Mouse (Mus musculus): ENCODE results near the gene Tas1r2. TPM values are rescaled to one million over a fixed set of nuclear protein-coding genes. Genes with fewer than 3 reads are reported as not detected.

Gene Tas1r2
- polyA plus RNA-seq, 1 experiment from 2014 or later = not detected

DNA sequence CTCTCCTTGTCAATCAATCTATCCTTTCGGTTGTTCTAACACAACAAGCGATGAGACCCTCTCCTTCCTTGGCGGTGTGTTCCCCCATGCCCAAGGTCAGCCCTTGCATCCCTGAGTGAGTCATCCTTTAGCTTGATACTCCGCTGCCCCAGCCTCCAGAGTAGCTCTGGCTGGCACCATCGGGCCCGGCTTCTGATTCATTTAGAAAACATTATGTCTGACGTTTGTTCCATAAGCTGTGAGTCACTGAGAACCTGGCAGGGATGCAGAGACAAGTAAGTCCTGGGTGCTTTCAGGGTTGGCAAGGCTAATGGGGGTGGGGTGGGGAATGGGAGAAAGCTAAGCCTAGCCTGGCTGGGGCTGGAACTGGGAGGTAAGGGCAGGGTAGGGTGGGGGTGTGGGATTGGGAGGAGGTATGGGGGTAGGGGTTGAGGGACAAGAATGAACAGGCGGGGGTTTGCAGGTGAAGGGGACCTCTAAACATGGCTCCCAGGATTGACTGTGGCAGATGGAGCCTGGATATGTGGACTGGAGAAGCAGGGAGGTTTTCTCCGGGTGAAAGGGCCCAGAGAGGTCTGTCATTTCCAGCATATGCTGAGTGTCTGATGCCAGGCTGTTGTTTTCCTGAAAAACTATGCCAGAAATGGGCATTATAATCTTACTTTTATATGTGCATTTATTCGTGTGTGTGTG lies 63.3 kb downstream of the Tas1r2 start:
- no peak overlapping the region for H3K4me3 ChIP-seq (ENCODE audit: low read length)

GRCm38 (mm10) chr4:139718978-139719377 lies 65.6 kb downstream of the Tas1r2 start:
- no peak overlapping the region for H3K9ac ChIP-seq (replicated peaks; ENCODE audit: low read length)
- H3K36me3 ChIP-seq (ENCODE audit: insufficient read depth, low read length) = no peaks in the 10 kb centered on the region
- ATAC-seq (ENCODE audit: low FRiP score, low TSS enrichment) = no peak
- H3K4me2 ChIP-seq (replicated peaks; ENCODE audit: low read depth, low read length) = no peak overlapping the region
- H3K9me3 ChIP-seq (ENCODE audit: low read length) = no peaks in the 10 kb centered on the region
- H3K4me3 ChIP-seq (ENCODE audit: low read length) = no peak overlapping the region
- no peaks in the 10 kb centered on the region for H3K27me3 ChIP-seq (ENCODE audit: insufficient read depth, low read length)
- H3K4me1 ChIP-seq (ENCODE audit: insufficient read depth, low read length) = no peaks in the 10 kb centered on the region
- no peak overlapping the region for H3K27ac ChIP-seq (ENCODE audit: low read length)
- WGBS = 71% methylated on average over 5 of the region's 5 CpGs

More for the DNA sequence above, 63.3 kb downstream of the Tas1r2 start:
- WGBS = 78% methylated on average over 10 of the region's 10 CpGs
- Histone ChIP-seq H3K4me2 (replicated peaks; ENCODE audit: low read depth, low read length) (no peak overlapping the region), H3K27me3 (ENCODE audit: insufficient read depth, low read length) (no peaks in the 10 kb centered on the region), H3K36me3 (ENCODE audit: insufficient read depth, low read length) (no peaks in the 10 kb centered on the region), H3K4me1 (ENCODE audit: insufficient read depth, low read length) (no peaks in the 10 kb centered on the region), H3K9ac (replicated peaks; ENCODE audit: low read length) (no peak overlapping the region), H3K27ac (ENCODE audit: low read length) (no peak overlapping the region), H3K9me3 (ENCODE audit: low read length) (no peaks in the 10 kb centered on the region)
- ATAC-seq (ENCODE audit: low FRiP score, low TSS enrichment) = no peak

Small RNA genes within 50 kb of the gene (microRNA-seq; reads per million reads assigned to microRNA genes)
- not detected for gene Mir7020

Other genes starting within 250 kb of the Tas1r2 start
- 3.2 and 3.7 TPM in 2 replicates for gene Iffo2, start 123.0 kb upstream of the Tas1r2 start, polyA plus RNA-seq (2015; fragmentation: Nextera tagmentation; extraction: Ambion mirVana)
- not detected in 2 replicates for gene Gm21969, start 50.4 kb upstream of the Tas1r2 start, polyA plus RNA-seq (2015; fragmentation: Nextera tagmentation; extraction: Ambion mirVana)
- 133 and 149 TPM in 2 replicates for gene Aldh4a1, start 30.7 kb upstream of the Tas1r2 start, polyA plus RNA-seq (2015; fragmentation: Nextera tagmentation; extraction: Ambion mirVana)
- gene Pax7, start 180.0 kb downstream of the Tas1r2 start, polyA plus RNA-seq (2015; fragmentation: Nextera tagmentation; extraction: Ambion mirVana) = 0.03 TPM in 1 of 2 replicates, not detected in the other

All from kidney, embryonic 16.5 days (tissue).